Mouse (Mus musculus): ENCODE results near the gene Amotl2. TPM values are rescaled to one million over a fixed set of nuclear protein-coding genes. Genes with fewer than 3 reads are reported as not detected.

Amotl2 gene
- polyA plus RNA-seq (2017; shearing (Covaris generic)), result 1.7 TPM

DNA sequence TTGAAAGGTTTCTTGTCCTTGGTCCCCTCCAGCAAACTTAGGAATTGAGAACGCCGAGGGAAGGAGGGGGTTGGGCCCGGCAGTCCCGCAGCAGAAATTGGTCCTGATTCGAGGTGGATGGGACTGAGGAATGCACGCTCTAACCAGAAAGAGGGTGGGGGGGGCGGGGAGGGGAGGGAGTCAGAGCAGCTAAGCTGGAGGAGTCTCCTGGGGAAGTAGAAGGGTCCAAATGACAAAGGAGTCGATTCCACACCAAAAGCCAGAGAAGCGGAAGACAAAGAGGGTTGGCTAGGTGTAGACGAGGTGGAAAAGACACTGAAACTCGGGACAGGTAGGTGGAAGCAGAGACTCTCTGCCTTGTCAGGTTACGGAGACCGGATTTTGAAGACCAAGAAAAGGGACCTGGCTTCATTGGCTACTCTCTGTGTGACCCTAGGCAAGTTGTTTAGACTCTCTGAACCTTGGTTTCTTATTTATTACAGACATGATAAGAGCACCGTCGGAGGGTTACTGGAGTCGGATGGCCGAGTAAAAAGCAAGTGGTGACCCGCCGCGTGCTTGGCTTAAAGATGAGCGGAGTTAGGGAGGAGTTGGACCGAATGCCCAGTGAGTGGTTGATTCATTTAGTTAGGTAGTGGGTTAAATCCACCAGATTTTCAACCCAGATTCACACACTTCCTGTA is at the start of gene Amotl2:
Gene Amotl2 (plus strand): TSS at position 192 of the 683 bp plus-strand sequence.

Other genes starting within 250 kb of the Amotl2 start
- gene Ky, start 210.9 kb upstream of the Amotl2 start, polyA plus RNA-seq (2017; shearing (Covaris generic)), result not detected
- 55.4 TPM for gene Anapc13, start 90.4 kb upstream of the Amotl2 start, polyA plus RNA-seq (2017; shearing (Covaris generic))
- gene Cep63, start 90.1 kb upstream of the Amotl2 start, polyA plus RNA-seq (2017; shearing (Covaris generic)), result 38.7 TPM
- 18.4 TPM for gene Ryk, start 118.2 kb downstream of the Amotl2 start, polyA plus RNA-seq (2017; shearing (Covaris generic))

All from effector memory CD4-positive, alpha-beta T cell, adult 5 months (primary cell).